Mouse (Mus musculus) cerebellum, postnatal 14 days (tissue): ENCODE measurements around the gene Lrrc46.
A peak's percentile ranks its signal among the peaks of the same experiment; 100 is the strongest.

Experiments used
- DNase-seq, 2 experiments: peaks; one replicate each; pipeline ENCODE4 v3.0.0; 2021; ENCODE audit warnings: mixed read lengths in 2 of 2

The Lrrc46 gene

GRCm38 (mm10) chr11:97009198-97009790 lies 31.9 kb downstream of the Lrrc46 start:
- DNase-seq = no peak

DNA sequence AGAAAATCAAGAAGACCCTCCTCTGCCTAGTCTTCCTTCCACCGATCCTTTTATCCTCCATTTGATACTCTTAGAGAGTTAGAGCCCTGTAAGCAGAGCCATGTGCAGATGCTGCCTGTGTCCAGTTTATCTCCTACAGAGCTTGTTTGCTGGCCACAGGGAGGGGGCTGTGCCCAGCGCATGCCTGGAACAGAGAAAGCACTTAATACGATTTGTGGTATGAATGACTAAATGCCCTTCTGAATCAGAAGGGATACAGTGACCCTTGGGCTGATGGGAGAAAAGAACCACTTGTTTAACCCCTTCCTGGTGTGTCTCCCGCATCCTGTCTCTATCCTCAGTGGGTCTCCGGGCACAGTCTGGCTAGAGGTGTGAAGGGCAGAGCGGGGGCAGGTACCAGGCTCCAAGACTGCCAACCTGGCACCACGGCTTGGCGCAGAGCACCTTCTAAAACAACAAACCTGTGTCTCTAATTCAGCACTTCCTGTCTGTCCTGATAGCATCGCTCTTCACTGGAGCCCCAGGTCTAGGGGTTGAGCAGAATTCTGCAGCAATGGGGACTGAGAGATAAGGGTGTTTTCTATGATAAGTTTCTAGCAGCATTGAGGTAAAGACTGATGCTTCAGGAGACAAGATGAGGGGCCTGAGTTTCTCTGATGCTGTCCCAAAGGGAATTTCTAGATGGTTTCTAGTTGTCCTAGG lies 34.0 kb downstream of the Lrrc46 start:
- DNase-seq = no peak

DNA sequence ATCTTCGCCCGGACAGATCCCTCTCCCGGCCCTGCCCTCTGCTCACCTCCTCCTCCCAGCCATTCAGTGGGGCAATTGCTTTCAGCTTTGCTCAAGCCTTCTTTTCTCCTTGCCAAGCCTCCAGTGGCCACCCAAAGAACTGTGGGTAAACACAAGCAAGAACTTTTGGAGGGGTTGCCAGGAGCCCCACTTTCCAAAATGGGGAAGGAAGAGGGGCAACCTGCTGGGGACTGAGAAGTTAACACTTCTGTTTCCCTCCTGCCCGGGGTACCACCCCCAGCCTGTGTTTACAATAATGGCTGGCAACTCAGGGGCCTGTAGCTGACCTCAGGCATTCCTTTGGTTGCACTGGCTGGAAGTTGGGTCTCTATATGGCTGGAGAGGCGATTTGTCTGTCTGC lies 38.0 kb downstream of the Lrrc46 start:
- DNase-seq = no peak

DNA sequence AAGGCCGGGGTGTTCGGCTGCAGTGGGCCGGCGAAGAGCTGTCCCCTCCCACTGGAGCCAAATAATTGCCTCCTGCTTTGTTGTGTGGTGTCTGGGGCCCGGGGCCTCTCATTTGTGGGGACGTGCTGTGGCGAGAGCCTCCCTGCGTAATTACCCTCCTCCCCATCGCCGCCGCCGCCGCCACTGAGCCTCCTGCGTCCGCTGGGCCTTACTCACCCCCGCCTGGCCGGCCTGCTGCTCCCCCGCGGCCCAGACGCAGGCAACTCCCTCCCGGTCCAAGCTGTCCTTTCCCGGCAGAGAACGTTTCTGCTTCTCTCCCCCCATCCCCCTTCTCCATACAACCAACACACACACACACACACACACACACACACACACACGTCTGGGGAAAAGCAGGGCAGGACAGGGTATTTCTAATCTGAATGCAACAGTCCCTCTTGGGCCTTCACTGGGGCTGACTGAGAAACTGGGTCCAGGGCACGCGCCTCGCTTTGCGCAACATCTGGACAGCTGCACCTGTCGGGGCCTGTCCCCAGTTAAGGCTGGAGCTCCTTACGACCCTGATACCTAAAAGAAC lies 43.7 kb downstream of the Lrrc46 start:
- DNase-seq = peak in 1 of 2 experiments; percentile 50

DNA sequence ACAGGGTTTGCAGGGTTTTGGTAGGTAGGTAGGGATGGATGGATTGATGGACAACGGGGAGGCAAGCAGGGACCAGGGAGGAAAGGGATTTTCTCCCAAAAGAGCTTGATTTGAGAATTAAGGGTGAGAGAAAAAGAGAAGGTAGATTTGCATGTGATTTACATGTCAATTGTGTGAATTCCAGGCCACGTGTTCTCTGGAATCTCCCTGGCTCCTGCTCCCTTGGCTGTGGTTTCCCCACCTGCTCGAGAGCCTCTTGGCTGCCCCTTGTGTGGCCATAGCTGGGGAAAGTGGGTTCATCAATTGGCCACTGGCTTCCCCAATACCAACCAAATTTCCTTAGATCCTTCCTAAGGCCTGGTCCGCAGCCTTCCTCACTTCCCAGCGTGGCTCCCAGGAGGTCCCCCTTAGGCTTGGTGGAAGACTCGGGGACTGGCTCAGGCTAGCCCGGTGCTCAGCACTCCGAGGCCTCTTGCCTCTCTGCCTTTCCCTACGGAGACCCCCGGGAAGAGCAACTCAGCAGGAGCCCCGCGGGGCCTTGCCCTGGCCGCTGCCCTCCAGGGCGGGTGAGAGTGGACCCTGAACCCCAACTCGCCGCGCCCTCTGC lies 44.3 kb downstream of the Lrrc46 start:
- no peak for DNase-seq

DNA sequence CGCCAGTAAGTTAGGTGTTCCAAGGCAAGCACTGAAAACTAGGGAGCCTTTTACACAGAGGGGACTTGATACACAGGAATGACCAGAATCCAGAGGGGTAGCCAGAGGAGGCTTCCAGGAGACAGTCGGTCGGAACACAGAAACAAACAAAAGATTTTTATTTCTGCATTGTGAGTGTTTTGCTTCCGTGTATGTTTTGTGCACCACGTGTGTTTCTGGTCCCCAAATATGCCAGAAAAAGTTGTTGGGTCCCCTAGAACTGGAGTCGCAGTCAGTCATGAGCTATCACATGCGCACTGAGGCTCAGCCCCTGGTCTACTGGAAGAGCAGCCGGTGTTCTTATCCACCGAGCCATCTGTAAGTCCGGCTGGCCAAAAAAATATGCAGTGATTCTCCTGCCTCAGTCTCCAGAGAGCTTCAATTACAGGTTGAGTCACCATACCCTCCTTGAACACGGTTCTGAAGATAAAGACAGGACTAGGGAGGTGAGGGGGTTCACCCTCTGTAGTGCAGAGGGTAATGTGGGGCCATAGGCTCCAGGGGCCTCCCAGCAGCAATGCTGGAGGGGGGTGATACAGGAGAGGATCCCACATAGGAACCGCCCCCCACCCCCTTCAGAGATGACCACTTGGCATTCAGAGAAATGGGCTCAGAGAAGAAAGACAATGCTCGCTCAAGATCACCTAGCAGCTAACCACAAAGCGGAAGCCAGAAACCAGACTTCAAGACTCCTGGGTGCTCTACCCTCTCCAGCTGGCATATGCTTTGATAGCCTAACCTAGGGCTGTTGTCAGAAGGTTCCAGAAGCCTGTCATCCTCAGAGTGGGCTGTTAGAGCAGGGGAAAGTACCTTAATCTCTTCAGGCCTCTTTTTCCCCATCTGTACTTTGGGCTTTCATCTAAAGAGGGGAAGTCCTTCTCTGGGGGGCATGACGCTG lies 45.1 kb downstream of the Lrrc46 start:
- DNase-seq = no peak

DNA sequence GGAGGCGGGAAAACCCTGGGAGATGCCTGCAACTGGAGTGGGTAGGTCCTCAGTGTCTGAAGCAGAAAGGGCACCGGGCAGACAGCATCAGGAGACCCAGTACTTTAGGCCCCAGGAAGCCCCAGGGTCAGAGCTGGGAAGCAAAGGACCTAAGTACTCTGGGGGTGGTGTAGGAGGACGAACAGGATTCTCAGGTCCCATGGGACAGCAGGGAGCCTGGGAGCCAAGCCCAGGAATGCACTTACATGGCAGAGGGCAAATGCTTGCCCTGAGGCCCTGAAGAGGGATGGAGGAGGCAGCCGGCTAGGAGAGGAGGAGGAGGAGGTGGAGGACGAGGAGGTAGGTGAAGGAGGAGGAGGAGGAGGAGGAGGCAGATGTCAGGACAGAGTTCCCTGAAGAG lies 46.2 kb downstream of the Lrrc46 start:
- no peak for DNase-seq

DNA sequence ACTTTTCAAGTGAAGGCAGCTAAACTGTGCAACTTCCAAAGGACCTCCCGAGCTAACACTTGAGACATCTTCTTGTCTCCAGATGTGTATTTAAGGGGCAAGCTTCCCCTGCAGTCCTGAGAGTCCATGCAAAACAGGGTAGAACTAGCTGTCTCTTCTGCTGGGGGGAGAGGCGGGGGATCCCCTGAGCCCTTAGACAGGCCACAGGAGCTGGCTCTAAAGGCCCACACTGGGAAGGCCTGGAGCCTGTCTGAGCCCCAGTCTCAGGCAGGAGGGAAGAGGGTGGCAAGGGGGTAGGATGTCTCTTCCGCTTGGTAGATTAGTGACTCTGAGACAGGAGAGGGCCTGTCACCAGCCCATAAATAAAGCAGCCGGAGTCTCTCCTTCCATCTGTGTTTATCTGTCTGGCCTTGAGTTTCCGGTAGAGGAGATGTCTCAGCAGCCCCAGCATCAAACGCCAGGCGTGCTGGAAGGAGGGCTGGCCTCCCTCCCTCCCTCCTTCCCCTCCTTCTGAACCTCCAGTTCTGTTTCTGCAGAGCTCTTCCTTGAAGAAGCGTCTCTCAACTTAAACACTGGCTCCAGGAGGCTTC lies 48.4 kb downstream of the Lrrc46 start:
- DNase-seq = no peak

GRCm38 (mm10) chr11:96991501-96991900 lies 49.7 kb downstream of the Lrrc46 start:
- DNase-seq = no peak

DNA sequence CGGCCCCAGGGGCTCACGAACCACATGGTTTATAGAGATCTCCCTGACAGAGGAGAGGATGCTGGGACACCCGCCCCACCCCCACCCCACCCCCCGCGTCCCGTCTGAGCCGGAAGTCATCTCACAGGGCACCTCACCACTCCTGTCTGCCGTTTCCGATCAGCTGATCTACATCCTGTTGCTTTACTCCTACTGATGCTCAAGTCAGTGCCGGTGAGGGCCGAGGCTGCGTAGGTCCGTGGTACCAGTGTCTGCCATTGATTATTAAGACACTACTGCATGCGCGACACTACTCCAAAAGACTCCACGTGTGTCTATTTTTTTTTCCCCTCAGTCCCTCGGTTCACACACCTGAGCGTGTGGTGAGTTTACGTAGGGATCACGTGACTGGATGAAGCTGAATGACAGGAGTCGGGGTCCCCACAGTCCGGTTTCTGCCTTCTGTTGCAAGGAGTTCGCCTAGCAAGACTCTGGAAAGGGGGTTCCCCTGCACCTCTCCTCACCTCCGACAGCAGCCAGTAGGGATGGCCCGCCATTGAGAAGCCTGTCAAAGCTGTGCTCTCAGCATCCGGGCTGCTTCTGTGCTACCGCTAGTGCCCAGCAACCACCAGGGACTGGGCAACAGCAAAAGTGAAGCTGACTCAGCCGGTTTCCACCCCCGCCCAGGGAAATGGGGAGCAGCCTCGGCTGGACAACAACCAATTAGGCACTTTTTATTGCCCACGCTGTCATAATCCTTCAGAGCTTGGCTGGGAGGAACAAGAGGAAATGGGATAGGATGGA lies 53.1 kb downstream of the Lrrc46 start:
- DNase-seq = no peak

GRCm38 (mm10) chr11:96986463-96986862 lies 54.7 kb downstream of the Lrrc46 start:
- DNase-seq = no peak

GRCm38 (mm10) chr11:96984903-96985302 lies 56.3 kb downstream of the Lrrc46 start:
- no peak for DNase-seq
